Mouse (Mus musculus) olfactory bulb, adult 2 months (tissue): ENCODE measurements around the gene Hnrnpab. TPM values are rescaled to one million over a fixed set of nuclear protein-coding genes. Genes with fewer than 3 reads are reported as not detected.

Experiments used
- H3K27ac ChIP-seq: fragments of 200-500 bp; 2 replicates; pipeline ENCODE4 v1.5.1; 2012; ENCODE audit warnings: low read depth, low read length; ENCODE audit not compliant: insufficient read depth
- H3K4me1 ChIP-seq: fragments of 200-500 bp; 2 replicates; pipeline ENCODE4 v1.6.1; 2012; ENCODE audit warnings: low read length; ENCODE audit not compliant: control insufficient read depth, insufficient read depth
- H3K4me3 ChIP-seq: fragments of 200-500 bp; 2 replicates; pipeline ENCODE4 v1.5.1; 2012; ENCODE audit warnings: mild to moderate bottlenecking, low read depth, low read length, moderate library complexity; ENCODE audit not compliant: insufficient read depth
- CTCF ChIP-seq: fragments of 200-500 bp; IDR thresholded peaks from 2 replicates; pipeline ENCODE4 v1.5.1; 2012; ENCODE audit warnings: low read depth, mild to moderate bottlenecking, low read length, moderate library complexity; ENCODE audit not compliant: insufficient read depth
- POLR2A ChIP-seq: fragments of 200-500 bp; IDR thresholded peaks from 2 replicates; pipeline ENCODE4 v1.6.1; 2012; ENCODE audit warnings: mild to moderate bottlenecking, low read depth, low read length, moderate library complexity; ENCODE audit not compliant: insufficient read depth
- WGBS: fragments of 180-500 bp; shearing (Covaris S2); methylation state at CpG from one replicate; pipeline ENCODE4 v1.1.7; 2018; 5-methylcytosine and 5-hydroxymethylcytosine counted together
- polyA plus RNA-seq: library from polyadenylated mRNA; stranded (reverse); fragments of >200 nt; gene quantifications from 2 replicates; pipeline ENCODE4 v1.2.4, GENCODE M21; 2012; ENCODE audit warnings: low replicate concordance; ENCODE audit not compliant: missing spikeins, insufficient read depth, insufficient read length

Hnrnpab gene
- polyA plus RNA-seq, 1 experiment = 328 TPM

- WGBS = 84% methylated on average over 2 of the region's 2 CpGs
- H3K4me3 ChIP-seq = no peak overlapping the region
- no peak for TF ChIP-seq POLR2A
- no peak for TF ChIP-seq CTCF
- peaks cover 4% of the 10 kb centered on the region for H3K4me1 ChIP-seq
- no peak overlapping the region for H3K27ac ChIP-seq
Measured at GRCm38 (mm10) chr11:51555066-51555465, 51.6 kb downstream of the Hnrnpab start.

- peaks cover 4% of the 10 kb centered on the region for H3K4me1 ChIP-seq
- peak overlapping the region; percentile 12; the same call in 1 of the 2 replicates for H3K4me3 ChIP-seq
- WGBS = 75% methylated on average over 10 of the region's 10 CpGs
- H3K27ac ChIP-seq = no peak overlapping the region
- TF ChIP-seq CTCF = no peak
- TF ChIP-seq POLR2A = no peak
Measured at GRCm38 (mm10) chr11:51554590-51554989, 52.1 kb downstream of the Hnrnpab start.

GRCm38 (mm10) chr11:51552091-51552490, 54.6 kb downstream of the Hnrnpab start:
- H3K4me1 ChIP-seq = peaks cover 4% of the 10 kb centered on the region
- H3K27ac ChIP-seq = no peak overlapping the region
- WGBS = 81% methylated on average over 3 of the region's 3 CpGs
- TF ChIP-seq POLR2A (no peak), CTCF (no peak)
- no peak overlapping the region for H3K4me3 ChIP-seq

GRCm38 (mm10) chr11:51551253-51551652, 55.4 kb downstream of the Hnrnpab start:
- TF ChIP-seq POLR2A (no peak), CTCF (no peak)
- Histone ChIP-seq H3K27ac (no peak overlapping the region), H3K4me3 (no peak overlapping the region), H3K4me1 (peaks cover 4% of the 10 kb centered on the region)
- 59% methylated on average over 5 of the region's 5 CpGs for WGBS

Other genes starting within 250 kb of the Hnrnpab start
- not detected in 2 replicates for gene Phykpl, start 22.1 kb downstream of the Hnrnpab start, polyA plus RNA-seq
- gene Nhp2, start 12.9 kb upstream of the Hnrnpab start, polyA plus RNA-seq = not detected in 2 replicates
- gene Rmnd5b, start 29.0 kb upstream of the Hnrnpab start, polyA plus RNA-seq = not detected in 2 replicates
- gene N4bp3, start 44.0 kb upstream of the Hnrnpab start, polyA plus RNA-seq = not detected in 2 replicates
- gene D930048N14Rik, start 44.1 kb upstream of the Hnrnpab start, polyA plus RNA-seq = not detected in 2 replicates
- not detected in 2 replicates for gene 0610009B22Rik, start 82.0 kb upstream of the Hnrnpab start, polyA plus RNA-seq
- not detected in 2 replicates for gene Sec24a, start 156.8 kb upstream of the Hnrnpab start, polyA plus RNA-seq
- gene Sar1b, start 156.8 kb upstream of the Hnrnpab start, polyA plus RNA-seq = not detected in 2 replicates